Mouse (Mus musculus): ENCODE results near the gene A430078G23Rik. TPM values are rescaled to one million over a fixed set of nuclear protein-coding genes. Genes with fewer than 3 reads are reported as not detected.
"Not testable (repeated sequence)": the region's sequence is repeated elsewhere in the genome, so short reads cannot be mapped to it uniquely, and the experiment has no call there.

A430078G23Rik gene
- polyA plus RNA-seq (2015; fragmentation: Nextera tagmentation; extraction: Ambion mirVana) = not detected in 2 replicates

DNA sequence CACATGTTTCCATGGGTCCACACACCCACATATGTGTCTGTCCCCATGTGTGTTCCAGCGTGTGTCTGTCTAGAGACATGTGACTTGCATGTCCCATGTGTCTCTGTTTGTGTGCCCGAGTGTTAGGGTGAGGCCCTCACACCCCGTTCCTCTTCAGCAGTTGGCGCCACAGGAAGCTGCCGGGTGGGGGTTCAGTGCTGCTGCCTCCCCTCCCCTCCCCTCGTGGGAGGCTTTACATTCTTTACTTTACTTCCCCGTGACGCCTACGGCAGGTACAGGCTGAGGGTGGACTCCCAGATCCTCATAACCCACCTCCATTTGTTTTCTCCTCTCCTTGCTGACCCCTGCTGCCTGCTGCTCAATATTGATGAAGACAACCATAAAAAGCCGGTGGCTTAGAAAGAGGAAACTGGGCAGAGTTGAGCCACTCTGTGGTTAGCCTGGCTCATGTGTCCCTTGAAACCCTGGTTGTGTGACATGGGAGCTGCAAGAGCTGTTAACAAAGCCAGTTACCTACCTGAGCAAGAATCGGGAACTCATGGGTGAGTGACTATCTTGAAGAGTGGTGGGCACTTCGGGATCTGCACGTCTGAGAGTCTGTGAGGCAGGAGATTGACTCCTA is at the start of gene A430078G23Rik:
TSS of gene A430078G23Rik (plus strand) at position 227 of the 622 bp plus-strand sequence.
- H3K9me3 ChIP-seq = no peaks in the 10 kb centered on the region
- H3K4me2 ChIP-seq (replicated peaks) = no peak within 1 kb of the TSS
- no peaks in the 10 kb centered on the region for H3K27me3 ChIP-seq
- no peak within 1 kb of the TSS for H3K27ac ChIP-seq
- no peak for ATAC-seq
- no peaks in the 10 kb centered on the region for H3K36me3 ChIP-seq
- H3K9ac ChIP-seq (replicated peaks) = no peak within 1 kb of the TSS
- no peak within 1 kb of the TSS for H3K4me3 ChIP-seq (replicated peaks)
- WGBS = 84% methylated on average over 13 of the region's 13 CpGs
- H3K4me1 ChIP-seq (replicated peaks) = no peaks in the 10 kb centered on the region

DNA sequence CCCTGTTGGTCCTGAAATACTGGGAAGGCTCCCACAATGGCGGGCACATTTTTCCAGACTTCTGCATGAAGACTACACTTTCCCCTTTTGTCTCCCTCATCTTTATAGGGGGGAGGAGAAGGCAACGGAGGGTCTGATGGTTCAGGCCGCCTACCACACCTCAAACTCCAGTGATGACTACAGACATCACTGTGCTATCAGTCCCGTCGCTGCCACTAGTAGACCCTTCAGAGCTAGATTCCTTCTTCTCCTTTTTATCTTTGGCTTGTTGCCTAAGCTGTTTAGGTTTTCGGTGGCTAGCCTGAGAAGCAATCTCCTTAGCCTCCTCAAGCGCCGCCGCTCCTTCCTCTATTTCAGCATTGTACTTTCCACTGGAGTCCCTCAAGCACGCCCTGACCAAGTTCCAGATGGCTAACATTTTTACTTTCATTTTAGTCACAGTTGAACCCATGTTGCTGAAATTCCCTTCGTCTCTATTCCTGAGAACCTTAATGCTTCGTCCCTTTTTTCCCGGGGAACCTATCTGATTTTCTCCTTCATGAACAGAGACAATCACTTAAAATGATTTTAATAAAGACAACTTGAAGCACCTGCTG is 44.9 kb upstream of the A430078G23Rik start:
- 91% methylated on average over 13 of the region's 13 CpGs for WGBS
- H3K4me1 ChIP-seq (replicated peaks); H3K36me3 ChIP-seq; H3K4me3 ChIP-seq (replicated peaks); H3K27ac ChIP-seq; H3K4me2 ChIP-seq (replicated peaks); H3K27me3 ChIP-seq; H3K9me3 ChIP-seq; ATAC-seq; H3K9ac ChIP-seq (replicated peaks): not testable (repeated sequence)

GRCm38 (mm10) chr8:3309636-3310035 is 43.6 kb upstream of the A430078G23Rik start:
- Histone ChIP-seq H3K4me1 (replicated peaks) (no peaks in the 10 kb centered on the region), H3K27ac (no peak overlapping the region), H3K9me3 (peaks cover 6% of the 10 kb centered on the region; the same call in 1 of the 2 replicates), H3K9ac (replicated peaks) (no peak overlapping the region), H3K27me3 (no peaks in the 10 kb centered on the region), H3K4me3 (replicated peaks) (no peak overlapping the region), H3K36me3 (no peaks in the 10 kb centered on the region), H3K4me2 (replicated peaks) (no peak overlapping the region)
- 92% methylated on average over 11 of the region's 11 CpGs for WGBS
- ATAC-seq = no peak

DNA sequence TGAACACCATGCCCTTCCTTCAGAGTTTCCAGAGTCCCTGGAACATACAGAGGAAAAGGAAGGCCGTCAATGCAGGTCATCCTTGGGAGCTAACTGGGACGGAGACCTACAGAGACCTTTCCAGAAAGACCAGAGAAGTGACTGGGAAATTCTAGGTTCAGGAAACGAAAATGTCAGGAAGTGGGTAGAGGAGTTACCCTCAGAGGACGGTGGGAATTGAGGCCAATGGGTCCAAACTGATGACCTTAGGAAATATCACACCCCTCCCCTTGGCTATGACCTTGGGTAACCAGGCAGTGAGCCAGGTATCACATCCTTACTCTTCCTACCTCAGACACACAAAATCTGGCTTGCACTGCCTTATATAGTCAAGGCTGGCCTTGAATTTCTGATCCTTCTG is 41.7 kb upstream of the A430078G23Rik start:
- ATAC-seq = no peak
- Histone ChIP-seq H3K36me3 (no peaks in the 10 kb centered on the region), H3K9me3 (peaks cover 1% of the 10 kb centered on the region; the same call in 1 of the 2 replicates), H3K4me2 (replicated peaks) (no peak overlapping the region), H3K4me1 (replicated peaks) (no peaks in the 10 kb centered on the region), H3K27me3 (no peaks in the 10 kb centered on the region), H3K9ac (replicated peaks) (no peak overlapping the region), H3K27ac (no peak overlapping the region), H3K4me3 (replicated peaks) (no peak overlapping the region)
- 80% methylated on average over 4 of the region's 4 CpGs for WGBS

DNA sequence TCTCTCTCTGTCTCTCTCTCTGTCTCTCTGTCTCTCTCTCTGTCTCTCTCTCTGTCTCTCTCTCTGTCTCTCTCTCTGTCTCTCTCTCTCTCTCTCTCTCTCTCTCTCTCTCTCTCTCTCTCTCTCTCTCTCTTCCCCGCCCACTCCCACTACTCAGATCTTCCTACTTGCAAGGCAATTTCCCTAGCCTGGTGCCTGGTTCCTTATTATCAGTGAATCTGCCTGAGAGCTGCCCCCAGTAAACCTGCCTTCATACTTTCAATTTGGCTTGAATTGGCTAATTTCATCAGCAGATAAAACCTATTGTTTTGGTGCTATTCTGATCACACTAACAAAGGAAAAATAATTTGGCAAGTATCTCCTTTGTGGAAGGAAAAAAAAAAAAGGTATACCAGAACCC is 39.8 kb upstream of the A430078G23Rik start:
- not testable (repeated sequence) for H3K27me3 ChIP-seq, ATAC-seq
- WGBS = 77% methylated on average over 1 of the region's 1 CpGs

GRCm38 (mm10) chr8:3313843-3314242 is 39.4 kb upstream of the A430078G23Rik start:
- no peak overlapping the region for H3K4me3 ChIP-seq (replicated peaks)
- ATAC-seq = no peak
- H3K27ac ChIP-seq = no peak overlapping the region

More for the DNA sequence above, 39.8 kb upstream of the A430078G23Rik start:
- H3K9me3 ChIP-seq; H3K9ac ChIP-seq (replicated peaks); H3K4me3 ChIP-seq (replicated peaks); H3K27ac ChIP-seq; H3K36me3 ChIP-seq; H3K4me2 ChIP-seq (replicated peaks); H3K4me1 ChIP-seq (replicated peaks): not testable (repeated sequence)

DNA sequence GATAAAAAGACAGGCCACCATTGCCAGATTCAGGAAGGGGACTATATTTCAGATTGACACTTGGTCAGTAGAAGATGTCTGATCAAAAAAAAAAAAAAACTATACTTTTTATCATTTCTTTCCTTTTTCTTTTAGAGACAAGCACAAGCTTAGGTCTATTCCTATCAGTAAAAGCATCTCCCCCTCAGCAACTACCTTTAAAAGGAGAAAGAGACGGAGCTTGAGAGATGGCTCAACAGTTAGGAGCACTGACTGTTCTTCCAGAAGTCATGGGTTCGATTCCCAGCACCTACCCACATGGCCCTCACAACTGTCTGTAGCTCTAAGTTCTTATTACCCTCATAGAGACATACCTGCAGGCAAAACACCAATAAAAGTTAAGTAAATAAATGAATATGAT is 38.9 kb upstream of the A430078G23Rik start:
- H3K4me3 ChIP-seq (replicated peaks) = no peak overlapping the region
- no peak overlapping the region for H3K27ac ChIP-seq
- H3K9me3 ChIP-seq = no peaks in the 10 kb centered on the region
- no peak for ATAC-seq
- no peak overlapping the region for H3K4me2 ChIP-seq (replicated peaks)
- 79% methylated on average over 2 of the region's 2 CpGs for WGBS
- H3K27me3 ChIP-seq = no peaks in the 10 kb centered on the region
- no peaks in the 10 kb centered on the region for H3K36me3 ChIP-seq
- H3K9ac ChIP-seq (replicated peaks) = no peak overlapping the region
- H3K4me1 ChIP-seq (replicated peaks) = no peaks in the 10 kb centered on the region

More at GRCm38 (mm10) chr8:3313843-3314242, 39.4 kb upstream of the A430078G23Rik start:
- no peak overlapping the region for H3K4me2 ChIP-seq (replicated peaks)
- H3K9me3 ChIP-seq = no peaks in the 10 kb centered on the region
- no peak overlapping the region for H3K9ac ChIP-seq (replicated peaks)
- 86% methylated on average over 3 of the region's 3 CpGs for WGBS
- no peaks in the 10 kb centered on the region for H3K4me1 ChIP-seq (replicated peaks)
- no peaks in the 10 kb centered on the region for H3K36me3 ChIP-seq
- H3K27me3 ChIP-seq = no peaks in the 10 kb centered on the region

GRCm38 (mm10) chr8:3316585-3316984 is 36.6 kb upstream of the A430078G23Rik start:
- Histone ChIP-seq H3K4me2 (replicated peaks) (no peak overlapping the region), H3K27me3 (no peaks in the 10 kb centered on the region), H3K4me1 (replicated peaks) (no peaks in the 10 kb centered on the region), H3K36me3 (no peaks in the 10 kb centered on the region), H3K9me3 (no peaks in the 10 kb centered on the region), H3K27ac (no peak overlapping the region), H3K9ac (replicated peaks) (no peak overlapping the region), H3K4me3 (replicated peaks) (no peak overlapping the region)
- no peak for ATAC-seq
- WGBS = 87% methylated on average over 5 of the region's 5 CpGs

DNA sequence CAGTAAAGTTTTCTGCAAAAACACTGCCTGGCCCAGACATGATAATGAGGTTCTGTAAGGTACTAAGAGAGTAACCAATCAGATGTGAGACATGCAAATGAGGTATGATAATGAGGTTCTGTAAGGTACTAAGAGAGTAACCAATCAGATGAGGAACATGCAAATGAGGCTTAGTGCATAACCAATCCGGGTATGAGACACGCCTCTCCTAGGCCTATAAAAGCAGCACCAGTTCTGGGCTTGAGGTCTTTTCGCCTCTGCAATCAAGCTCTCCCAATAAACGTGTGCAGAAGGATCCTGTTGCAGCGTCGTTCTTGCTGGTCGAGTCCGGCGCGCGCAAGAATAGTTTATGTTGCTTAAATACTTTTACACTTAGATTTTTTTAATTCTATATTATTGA is 33.9 kb upstream of the A430078G23Rik start:
- ATAC-seq; H3K4me1 ChIP-seq (replicated peaks); H3K9ac ChIP-seq (replicated peaks); H3K4me3 ChIP-seq (replicated peaks); H3K27me3 ChIP-seq; H3K36me3 ChIP-seq; H3K9me3 ChIP-seq; H3K27ac ChIP-seq; H3K4me2 ChIP-seq (replicated peaks): not testable (repeated sequence)
- WGBS = 93% methylated on average over 11 of the region's 11 CpGs

DNA sequence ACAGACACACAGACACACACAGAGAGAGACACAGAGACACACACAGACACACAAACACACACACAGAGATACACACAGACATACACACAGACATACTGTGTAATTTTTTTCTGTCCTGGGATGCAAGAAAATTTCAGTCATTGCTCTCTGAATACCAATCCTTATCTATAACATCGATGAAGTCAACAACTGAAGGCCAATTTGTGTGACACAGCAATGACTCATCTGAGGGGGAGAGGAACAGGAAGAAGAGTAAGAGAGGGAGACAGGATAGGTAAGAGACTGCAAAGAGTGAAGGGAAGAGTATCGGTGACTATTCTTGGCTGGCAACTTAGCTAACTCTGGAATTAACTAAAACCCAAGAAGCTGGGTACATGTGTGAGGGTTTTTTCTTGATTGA is 29.0 kb upstream of the A430078G23Rik start:
- Histone ChIP-seq H3K36me3 (no peaks in the 10 kb centered on the region), H3K4me1 (replicated peaks) (no peaks in the 10 kb centered on the region), H3K27me3 (no peaks in the 10 kb centered on the region), H3K4me2 (replicated peaks) (no peak overlapping the region), H3K4me3 (replicated peaks) (no peak overlapping the region), H3K27ac (no peak overlapping the region), H3K9me3 (no peaks in the 10 kb centered on the region), H3K9ac (replicated peaks) (no peak overlapping the region)
- no peak for ATAC-seq
- WGBS = 92% methylated on average over 2 of the region's 2 CpGs

DNA sequence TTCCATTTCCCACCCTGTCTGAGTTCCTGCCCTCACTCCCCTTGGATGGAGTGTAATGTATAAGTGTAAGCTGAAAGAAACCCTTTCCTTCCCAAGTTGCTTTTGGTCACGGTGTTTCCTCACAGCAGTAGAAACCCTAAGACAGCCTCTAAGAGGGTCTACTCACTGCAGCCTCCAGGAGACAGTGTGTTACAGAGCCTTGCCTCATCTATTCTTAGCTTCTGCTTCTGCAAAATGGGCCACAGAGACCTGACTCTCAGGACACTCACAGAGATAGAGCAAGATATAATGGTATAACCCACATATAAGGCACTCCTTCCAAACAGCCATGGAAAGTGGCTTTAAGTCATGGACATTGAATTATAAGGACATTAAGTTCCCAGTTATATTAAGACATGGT is 26.2 kb upstream of the A430078G23Rik start:
- Histone ChIP-seq H3K36me3 (no peaks in the 10 kb centered on the region), H3K27me3 (no peaks in the 10 kb centered on the region), H3K4me3 (replicated peaks) (no peak overlapping the region), H3K9ac (replicated peaks) (no peak overlapping the region), H3K4me2 (replicated peaks) (no peak overlapping the region), H3K9me3 (no peaks in the 10 kb centered on the region), H3K4me1 (replicated peaks) (no peaks in the 10 kb centered on the region), H3K27ac (no peak overlapping the region)
- WGBS = 89% methylated on average over 1 of the region's 1 CpGs
- ATAC-seq = no peak

GRCm38 (mm10) chr8:3327538-3328245 is 25.5 kb upstream of the A430078G23Rik start:
- Histone ChIP-seq H3K4me1 (replicated peaks) (no peaks in the 10 kb centered on the region), H3K4me2 (replicated peaks) (no peak overlapping the region), H3K4me3 (replicated peaks) (no peak overlapping the region), H3K27ac (no peak overlapping the region), H3K9ac (replicated peaks) (no peak overlapping the region), H3K27me3 (no peaks in the 10 kb centered on the region), H3K36me3 (no peaks in the 10 kb centered on the region), H3K9me3 (no peaks in the 10 kb centered on the region)
- WGBS = 83% methylated on average over 8 of the region's 8 CpGs
- no peak for ATAC-seq

Data from midbrain, embryonic 13.5 days (tissue).